Mouse (Mus musculus): ENCODE measurements at regions not wholly inside any gene's neighbourhood (a gene's known extent, or its start where the extent isn't known, plus 50 kb on each side); places are given as distances from the start of the nearest gene placed in this dataset.

DNA sequence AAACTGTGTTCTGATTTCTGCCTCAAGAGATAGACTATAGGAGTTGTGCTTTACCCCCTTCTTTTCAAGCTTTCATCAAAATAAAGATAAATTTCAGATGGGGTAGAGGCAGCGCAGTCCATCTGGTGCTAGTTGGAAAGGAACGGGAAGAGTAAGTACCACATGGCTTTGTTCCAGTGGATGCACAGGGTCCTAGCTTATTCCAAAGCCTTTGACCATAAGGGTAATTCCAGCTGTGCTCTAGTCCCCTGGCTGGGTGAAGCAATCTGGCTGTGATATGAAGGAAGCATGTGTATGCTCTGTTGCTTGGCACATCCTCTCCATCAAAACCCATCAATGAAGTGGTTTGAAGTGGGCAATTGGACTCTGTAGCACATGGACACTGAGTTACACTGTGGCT, 155.6 kb downstream of the 1190002N15Rik start:
- no peak for DNase-seq (ENCODE audit: low spot score)

DNA sequence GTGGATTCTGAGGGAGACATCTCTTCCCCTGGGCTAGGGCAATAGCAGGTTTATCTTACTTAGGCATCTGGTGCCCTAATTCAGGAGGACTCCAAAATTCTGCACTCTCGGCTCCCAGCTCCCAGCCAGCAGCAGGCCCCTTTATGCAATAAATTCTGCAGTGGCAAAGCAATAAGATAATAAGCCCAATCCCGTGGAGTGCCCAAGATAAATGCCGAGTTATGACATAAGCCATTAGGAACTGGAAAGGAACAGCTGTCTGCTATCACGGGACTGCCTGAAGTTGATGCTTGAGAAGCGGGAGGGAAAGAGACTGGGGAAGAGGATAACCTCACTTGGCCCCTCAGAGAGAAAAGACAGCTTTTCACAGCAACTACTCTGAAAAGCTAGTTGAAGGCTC, 159.0 kb downstream of the 1190002N15Rik start:
- DNase-seq (ENCODE audit: low spot score): no peak

DNA sequence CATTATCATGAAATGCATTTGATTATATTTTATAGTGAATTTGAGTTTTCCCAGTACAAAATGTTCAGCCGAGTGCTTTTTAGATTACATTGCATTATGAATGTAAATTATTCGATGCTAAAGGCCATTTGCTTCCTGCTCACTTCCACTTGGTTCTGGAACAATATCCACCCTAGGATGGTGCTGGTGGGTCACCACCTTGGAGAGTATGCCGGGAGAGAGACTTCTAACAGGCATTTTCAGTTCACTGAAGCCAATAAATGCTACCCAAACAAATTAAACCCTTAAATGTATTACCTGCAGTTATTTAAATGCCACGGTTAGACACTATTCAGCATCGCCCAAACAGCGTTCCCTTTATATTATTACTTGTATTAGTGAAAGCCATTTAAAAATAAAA, 159.6 kb downstream of the 1190002N15Rik start:
- DNase-seq (ENCODE audit: low spot score): no peak

DNA sequence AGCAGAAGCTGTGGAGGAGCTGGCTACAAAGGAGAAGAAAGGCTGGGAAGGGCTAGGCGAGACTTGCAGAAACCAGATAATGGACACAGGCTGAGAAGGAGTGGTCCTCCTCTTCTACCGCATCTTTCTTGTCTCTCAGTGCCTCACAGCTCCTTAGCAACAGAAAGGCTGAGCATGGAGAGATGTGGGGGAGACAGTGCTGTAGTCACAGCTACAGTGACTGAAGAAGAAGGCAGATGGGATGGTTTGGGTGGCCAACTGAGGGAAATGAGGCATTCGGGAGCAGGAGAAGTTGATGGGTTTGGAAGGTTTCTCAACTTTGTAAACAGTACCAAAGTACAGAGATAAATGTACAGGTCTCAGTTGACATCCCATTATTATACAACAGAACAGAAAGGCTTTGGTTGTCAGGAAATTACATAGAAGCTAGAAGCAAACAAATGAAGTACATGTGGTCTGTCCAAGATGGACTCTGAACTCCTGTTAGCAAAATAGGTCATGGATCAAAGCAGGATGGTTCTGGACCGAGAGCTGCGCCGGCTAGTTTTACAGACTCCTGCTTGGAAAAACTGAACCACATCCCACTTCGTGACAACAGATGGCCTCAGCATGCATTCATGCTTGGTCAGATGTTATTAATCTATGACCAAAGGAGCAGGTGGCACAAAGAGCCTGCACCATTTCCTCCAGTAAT, 160.4 kb downstream of the 1190002N15Rik start:
- no peak for DNase-seq (ENCODE audit: low spot score)

DNA sequence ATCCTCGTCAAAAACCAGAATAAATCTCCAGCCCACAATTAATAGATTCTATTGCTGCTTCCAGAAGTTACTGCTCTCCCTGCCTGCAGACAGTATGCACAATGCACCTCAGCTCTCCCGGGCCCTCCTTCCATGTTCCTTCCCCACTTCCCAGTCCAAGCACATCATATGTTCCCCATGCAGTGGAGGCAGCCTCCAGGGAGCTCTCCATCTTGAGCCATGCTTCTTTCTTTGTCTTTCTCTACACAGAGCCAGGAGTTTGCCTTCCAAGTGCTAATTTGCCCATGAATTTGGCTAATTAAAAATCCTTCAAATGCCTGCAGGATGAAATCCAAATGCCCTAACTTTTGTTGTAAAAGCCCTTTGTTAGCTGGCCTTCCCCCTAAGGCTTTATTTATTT, 166.9 kb downstream of the 1190002N15Rik start:
- no peak for DNase-seq (ENCODE audit: low spot score)

DNA sequence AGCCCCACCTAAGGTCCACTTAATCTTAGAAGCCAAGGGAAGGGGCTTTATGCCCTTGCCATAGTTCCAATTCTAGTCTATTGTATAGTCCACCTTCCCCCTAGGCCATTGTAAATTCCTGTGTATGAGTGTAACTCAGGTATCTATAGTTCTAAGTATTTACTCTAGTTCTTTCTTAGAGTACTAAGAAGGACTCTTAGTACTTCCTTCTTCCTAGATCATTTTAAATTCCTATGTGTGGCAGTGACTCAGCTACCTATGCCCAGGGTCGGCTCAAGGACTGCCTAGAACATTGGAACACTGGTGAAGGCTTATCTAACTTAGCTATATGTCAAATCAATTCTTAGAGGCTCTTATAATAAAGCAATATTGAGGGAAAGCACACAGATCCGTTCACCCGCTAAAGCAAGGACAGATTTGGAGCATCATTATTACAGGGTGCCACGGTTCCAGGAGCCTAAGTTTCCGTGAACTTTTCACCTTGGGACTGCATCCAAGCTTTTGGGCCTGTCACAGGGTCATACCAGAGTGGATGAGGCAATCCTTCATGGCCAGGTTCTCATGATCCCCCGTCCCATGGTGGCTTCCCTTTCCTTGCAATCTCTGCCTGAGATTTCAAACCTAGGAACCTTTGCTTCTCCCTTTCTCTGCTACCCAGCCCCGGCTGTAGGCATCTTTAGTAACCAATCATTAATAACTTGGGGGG, 169.5 kb downstream of the 1190002N15Rik start:
- DNase-seq (ENCODE audit: low spot score): no peak

DNA sequence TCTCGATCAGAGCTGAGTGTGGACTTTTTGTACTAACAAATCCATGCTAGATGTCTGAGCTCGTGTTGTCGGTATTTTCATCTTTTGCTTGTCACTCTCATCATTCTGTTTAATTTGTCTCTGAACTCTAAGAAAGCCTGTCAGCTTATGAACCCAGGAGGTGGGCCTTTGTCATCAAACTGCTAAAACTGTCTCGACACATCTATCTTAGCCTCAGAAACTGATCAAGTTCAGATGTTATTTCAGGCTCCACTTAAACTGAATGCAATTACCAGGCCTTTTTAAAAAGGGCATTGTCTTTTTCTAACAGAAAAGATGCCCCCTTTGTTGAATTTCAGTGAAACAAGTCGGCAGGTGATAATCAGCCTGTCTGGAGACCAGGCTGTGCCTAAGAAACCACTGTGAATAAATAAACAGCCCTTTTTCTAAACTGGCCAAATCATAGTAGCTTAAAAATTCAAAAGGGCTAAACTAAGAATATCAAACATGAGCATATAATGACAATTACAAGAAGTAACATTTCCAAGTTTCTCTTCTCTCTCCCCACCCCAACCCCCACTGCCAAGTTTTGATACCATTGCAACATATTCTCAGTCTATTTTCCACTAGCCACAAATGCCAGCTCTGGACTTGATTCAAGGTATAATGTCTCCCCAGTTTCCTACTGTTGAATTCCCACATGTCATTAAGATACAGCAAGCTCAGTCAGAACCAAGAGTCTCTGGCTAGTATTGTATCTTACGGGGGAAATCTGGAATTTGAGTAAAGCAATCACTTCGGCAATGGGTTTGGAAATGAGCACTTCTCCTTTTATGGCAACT, 175.8 kb downstream of the 1190002N15Rik start:
- DNase-seq (ENCODE audit: low spot score): no peak

DNA sequence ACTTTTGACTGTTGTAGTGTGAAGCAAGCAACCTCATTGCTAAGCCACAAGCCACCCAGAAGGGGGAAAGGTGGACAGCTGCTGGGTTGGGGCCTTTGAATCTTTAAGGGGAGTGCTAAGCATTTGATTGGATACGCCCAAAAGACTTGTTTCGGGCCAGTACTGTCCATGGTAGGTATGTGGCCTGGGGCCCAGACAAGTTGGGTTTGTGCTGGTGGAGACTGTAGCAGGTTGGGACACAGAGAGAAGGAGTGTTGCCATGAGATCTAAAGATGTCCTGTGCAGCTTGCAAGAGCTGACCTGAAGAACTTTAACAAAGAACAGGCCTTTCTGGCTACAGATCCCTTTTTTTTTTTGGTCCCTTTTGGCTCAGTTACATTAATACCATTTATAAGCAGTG, 176.9 kb downstream of the 1190002N15Rik start:
- DNase-seq (ENCODE audit: low spot score): no peak

DNA sequence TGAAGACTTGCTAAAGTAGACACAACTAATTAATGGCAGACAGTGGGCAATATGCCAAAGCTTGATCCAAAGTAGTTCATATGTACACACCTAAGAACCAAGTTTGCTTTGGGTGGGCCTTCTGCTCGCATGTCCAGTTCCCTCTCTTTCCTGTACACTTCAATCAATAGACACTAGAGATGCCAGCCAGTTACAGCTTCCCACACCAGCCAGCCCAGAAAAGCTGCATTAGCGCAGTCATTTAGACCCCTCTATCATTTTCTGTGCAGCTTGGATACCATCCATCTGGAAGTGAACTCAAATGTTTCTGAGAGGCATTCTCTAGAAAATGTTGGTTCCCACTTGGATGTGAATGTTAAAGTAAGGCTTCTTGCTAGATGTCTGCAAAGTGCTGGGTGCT, 179.7 kb downstream of the 1190002N15Rik start:
- no peak for DNase-seq (ENCODE audit: low spot score)

DNA sequence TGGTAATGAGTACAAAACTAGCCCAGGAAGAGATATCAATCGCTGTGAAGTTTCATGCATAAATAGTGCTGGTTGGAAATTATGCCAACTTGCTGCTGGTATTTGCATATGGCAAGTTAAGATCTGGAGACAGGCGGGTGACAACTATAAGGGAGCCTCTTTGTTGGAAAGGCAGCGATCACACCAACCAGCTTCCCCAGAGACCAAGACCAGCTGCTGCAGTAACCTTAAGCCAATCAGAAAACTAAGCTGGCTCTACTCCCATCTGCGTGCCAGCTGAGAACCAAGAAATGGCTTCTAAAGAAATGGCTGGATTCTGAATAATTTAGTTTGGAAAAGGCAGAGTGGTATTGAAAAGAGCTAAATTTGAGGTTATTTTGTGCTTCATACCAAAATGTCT, 195.9 kb downstream of the 1190002N15Rik start:
- DNase-seq (ENCODE audit: low spot score): no peak

DNA sequence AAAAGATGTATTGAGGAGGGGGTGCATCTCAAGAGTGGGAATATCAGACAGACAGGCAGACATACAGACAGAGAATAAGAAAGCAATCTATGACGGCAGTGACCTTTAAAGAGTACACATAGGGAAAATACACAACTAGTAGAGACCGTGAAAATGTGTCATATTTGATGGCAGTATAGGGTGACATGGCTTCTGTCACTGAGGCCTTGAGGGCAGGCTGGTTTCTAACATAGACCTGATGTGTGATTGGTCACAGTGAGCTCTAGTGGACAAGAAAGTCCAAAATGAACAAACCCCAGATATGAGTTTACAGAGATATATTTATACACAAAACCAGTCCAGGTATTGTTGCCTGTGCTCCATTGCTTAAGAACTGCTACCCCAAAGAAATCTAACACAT, 196.3 kb downstream of the 1190002N15Rik start:
- DNase-seq (ENCODE audit: low spot score): no peak

DNA sequence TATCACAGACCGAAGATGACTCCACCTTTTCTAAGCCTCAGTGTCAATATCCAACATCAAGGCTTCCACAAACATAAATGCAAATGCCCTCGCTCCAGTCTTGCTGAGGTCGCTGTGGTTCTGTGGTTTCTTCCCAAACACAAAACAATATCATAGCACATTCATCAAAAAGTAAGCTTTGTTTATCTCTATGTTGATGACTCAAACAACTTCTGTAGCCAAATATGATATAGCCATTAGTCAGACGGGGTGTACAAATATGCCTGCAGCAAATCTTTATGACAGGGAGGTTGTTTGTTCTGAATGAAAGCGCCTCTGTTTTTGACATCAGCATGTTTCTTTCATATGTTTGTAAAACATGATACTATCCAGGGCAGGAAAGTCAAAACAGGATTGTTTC, 204.4 kb downstream of the 1190002N15Rik start:
- no peak for DNase-seq (ENCODE audit: low spot score)

DNA sequence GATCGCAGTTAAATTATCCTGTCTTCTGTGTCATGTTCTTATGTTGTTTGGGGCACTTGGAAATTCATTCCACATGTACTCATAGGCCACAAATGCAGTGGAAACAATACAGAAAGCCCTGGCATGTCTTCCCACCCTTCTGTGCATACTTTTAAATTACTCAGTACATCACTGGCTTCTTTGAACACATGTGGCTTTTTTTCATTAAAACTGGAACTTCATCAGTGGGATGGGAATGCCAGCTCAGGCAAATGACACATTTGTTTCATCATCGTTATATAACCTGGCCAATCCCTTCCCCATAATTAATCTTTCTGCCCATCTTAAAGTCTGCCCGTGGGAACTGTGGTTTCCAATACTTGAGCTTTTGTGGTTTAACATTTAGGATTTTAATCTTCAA, 214.9 kb downstream of the 1190002N15Rik start:
- DNase-seq (ENCODE audit: low spot score): no peak

DNA sequence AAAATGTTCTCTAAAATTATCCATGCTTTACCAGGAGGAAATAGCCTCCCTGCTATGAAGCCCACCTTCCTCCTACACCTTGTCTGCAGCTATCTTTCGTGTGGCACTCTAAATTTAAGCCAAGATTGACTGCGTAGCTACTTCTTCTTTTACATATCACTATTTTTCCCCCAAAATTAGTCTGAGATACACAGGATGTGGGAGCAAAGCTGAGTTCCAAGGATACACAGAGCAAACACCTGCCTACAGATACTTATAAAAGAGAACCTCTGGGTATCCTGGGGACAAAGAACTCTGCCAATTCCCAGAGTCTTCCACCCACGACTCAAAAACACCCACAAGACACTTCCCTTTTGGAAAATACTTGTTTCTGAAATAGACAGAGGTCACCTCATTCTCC, 235.3 kb downstream of the 1190002N15Rik start:
- DNase-seq (ENCODE audit: low spot score): no peak

DNA sequence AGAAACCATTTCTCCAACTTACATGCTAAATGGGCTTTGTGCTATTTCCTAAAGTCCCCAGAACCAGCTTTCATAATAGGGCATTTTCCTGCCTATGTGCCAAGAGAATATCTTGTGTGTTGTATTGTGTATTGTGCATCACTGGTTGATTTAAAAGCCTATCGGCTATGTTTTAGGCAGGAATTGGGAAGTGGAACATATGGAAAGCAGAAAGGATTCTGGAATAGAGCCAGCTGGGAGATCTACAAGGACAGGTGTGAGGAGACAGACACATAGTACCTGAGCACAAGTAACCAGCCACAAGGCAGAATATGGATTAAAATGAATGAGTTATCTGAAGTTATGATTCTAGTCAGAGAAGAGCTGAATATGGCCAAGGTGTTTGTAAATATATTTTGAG, 236.0 kb downstream of the 1190002N15Rik start:
- DNase-seq (ENCODE audit: low spot score): no peak

DNA sequence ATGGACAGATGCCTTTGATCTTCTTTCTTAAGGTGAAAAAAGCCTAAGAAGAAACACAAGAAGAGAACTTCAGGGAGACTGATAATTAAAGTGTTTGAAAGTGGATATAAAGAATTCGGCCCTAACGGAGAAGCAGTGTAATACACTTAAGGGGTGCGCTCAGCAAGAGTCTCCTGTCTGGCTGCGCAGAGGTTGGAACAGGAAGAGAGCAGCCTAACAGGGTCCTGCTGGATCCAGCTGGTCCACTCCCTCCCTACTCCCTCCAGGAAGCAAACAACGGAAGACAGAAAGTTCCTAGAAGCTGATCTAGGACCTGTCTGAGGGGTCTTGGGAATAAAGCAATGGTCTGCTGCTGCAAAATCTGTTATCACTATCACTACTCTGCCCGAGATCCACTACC, 242.4 kb downstream of the 1190002N15Rik start:
- DNase-seq (ENCODE audit: low spot score): peak; percentile 6

DNA sequence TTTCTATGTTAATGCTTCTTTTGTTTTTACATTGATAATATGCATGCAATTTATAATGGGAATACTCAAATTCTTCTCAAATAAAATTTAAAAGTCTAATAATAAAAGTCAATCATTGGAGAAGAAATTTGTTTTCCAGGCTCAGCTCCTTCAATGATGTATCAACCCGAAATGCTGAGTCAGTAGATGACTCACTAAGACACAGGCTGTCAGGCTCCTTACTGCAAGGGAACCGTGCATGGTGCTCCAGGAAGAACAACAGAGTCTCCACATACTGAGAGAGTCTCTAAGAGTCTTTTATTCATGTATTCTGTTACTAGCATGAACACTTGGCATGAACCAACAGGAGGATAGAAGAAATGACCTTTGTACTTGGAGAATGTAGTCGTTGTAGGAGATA, 245.7 kb downstream of the 1190002N15Rik start:
- no peak for DNase-seq (ENCODE audit: low spot score)

DNA sequence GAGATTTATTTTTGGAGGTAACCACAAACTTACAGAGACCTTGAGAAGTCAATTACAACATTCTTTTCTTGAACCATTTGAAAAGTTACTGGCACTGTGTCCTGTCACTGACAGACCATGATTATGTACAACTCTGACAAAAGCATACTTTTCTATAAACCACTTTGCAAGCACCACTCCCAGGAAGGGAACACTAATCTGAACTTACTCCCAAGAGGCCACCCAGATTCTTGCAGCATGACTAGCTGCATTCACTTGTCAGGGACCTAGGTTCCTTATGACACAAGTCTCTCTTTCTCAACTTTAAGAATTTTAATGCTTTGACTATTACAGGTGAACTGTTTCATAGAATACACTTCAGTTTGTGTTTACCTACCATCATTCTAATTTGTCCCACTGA, 248.3 kb downstream of the 1190002N15Rik start:
- no peak for DNase-seq (ENCODE audit: low spot score)

DNA sequence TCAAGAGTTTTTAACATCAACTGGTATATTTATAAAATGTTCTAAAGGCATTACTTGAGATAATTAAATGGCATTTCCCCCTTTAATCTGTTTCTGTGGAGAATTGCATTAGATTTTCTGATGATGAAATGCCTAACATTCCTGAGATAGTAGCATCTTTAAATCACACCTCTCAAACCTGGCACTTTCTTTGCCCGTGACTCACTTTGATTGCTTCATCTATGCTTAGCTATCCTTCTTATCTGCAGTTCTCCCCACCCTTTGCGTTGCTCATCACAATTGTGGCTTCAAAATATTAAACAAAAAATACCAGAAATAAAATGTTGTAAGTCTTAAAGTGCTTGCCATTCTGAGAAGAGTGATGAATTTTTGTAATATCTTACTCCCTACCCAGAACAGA, 250.3 kb downstream of the 1190002N15Rik start:
- no peak for DNase-seq (ENCODE audit: low spot score)

DNA sequence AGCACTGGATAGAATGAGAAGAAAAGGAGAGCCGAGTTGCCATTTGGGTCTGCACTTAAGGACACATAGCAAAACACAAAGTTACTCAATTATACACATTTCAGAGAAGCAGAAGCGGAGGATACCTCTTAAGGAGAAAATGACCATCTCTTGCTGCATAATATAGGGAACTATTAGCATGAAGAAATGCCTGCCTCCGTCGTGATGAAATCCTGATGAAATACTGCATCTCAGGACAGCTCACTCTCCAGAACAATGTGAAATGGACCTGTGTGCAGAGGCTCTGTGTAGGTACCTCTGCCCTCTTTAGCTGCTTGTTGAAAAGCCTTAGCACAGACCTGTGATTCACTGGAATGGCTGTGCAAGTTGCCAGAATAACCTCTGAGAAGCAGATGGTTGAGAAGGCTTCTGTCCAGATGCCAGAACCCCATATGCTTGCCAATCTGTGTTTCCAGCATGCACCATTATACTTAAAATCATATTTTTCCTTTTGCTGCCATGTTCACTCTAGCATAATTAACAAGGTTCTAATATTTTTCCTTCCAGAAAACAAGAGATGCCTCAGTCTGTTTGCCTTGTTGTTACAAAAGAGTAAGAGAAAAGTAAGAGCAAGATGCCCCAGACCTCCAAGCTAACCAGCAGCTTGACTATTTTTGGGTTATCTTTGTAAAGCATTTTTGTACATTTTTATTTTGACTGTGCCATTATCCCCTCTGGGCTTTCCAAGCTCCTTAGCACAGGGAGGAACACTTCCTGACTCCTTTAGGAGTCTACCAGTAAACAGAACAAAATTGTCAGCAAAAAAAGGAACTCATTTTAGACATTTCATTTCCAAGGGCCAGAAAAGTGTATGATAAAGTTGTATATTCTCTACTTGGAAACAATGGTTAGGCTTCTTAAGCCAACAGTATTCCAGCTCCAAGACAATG, 259.0 kb downstream of the 1190002N15Rik start:
- DNase-seq (ENCODE audit: low spot score): no peak

DNA sequence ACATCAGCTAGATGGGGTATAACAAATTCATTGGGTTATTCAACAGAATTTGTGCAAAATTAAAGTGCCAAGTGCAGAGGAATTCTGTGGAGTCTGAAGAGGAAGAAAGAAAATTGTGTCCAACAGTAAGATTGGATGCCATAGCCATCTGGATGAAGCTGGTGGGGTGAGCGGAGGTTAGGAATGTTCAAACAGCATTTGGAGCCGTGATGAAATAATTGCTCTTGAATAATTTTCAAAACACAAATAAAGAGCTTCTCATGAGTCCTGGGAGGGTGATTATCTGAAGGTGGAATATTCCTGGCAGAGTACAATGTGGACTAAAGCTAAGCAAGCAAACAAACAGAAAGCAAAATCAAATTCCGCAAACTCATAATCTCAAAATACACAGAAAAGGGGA, 260.8 kb downstream of the 1190002N15Rik start:
- DNase-seq (ENCODE audit: low spot score): no peak

DNA sequence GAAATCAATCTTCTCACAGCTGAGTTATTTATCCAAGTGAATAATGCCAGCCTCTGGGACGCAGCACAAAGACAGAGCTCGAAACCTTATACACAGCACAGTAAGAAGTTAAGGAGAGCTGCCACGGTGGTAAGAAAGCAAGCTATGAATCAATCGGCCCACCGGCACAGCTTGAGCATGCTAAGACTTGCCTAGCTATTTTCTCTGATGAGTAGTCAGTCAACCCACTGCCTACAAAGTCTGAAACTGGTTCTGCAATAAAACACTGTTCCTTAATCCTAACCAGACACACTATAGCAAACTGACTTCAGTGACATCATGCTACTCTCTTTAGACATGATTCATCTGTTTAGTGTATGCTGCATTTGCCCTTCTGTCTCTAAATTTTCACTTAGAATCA, 268.7 kb downstream of the 1190002N15Rik start:
- no peak for DNase-seq (ENCODE audit: low spot score)

Measured in testis, postnatal 14 days (tissue).